Mouse (Mus musculus): ENCODE measurements around the gene Lrch3.
"Not testable (repeated sequence)": the region's sequence is repeated elsewhere in the genome, so short reads cannot be mapped to it uniquely, and the experiment has no call there.

The Lrch3 gene

DNA sequence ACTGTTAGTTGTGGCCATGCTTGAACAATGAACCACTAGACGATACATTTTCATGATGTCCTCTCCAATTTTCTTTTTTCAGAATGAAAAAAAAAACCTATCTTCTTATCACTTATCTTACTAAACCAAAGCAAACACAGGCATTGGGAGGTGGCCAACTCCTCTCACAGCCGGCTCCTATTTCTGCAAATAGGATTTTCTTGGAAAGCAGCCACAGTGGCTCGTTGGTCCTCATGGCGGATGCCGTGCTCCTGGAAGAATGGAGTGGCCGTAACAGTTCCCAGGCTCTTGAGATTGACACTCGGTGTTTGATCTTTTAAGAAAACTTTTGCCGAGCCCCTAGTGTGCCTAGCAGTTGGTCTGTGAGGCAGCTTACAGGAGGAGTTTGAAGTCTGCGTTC, 91.3 kb downstream of the Lrch3 start:
- DNase-seq = no peak

GRCm38 (mm10) chr16:33006888-33007287, 93.0 kb downstream of the Lrch3 start:
- no peak for DNase-seq

DNA sequence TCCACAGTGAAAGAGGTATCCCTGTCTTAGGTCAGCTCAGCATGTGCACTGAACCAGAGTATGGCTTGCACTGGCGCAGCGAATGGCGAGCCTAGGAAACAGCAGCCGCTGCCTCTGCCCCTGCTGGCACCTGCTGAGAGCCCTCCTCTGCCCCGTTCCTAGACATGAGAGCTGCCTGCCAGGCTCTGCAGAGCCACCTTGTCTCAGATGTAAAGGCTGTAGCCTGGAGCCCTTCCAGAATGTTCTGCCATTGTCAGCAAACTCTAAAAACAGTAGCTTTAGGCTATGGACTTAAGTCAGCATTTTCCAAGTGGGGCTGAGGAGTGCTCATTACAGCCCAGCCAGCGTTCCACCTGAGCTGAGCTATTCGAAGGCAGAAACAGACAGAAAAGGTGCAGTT, 93.5 kb downstream of the Lrch3 start:
- DNase-seq = no peak

DNA sequence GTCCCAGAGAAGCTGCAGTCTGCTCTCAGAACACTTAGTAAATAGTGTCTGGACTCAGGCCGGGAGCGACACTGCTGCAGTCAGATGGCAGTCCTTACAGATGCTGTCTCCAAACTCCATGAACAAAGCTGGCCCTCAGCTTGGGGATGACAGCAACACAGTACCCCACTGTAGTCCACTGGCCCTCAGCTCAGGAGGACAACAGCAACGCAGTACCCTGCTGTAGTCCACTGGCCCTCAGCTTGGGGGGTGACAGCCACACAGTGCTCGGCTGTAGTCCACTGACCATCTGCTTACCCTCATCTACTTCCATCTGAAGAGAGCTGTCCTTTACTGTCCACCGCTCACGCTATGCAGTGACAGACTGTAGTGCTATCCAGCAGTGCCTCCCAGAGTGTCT, 96.3 kb downstream of the Lrch3 start:
- DNase-seq = no peak

DNA sequence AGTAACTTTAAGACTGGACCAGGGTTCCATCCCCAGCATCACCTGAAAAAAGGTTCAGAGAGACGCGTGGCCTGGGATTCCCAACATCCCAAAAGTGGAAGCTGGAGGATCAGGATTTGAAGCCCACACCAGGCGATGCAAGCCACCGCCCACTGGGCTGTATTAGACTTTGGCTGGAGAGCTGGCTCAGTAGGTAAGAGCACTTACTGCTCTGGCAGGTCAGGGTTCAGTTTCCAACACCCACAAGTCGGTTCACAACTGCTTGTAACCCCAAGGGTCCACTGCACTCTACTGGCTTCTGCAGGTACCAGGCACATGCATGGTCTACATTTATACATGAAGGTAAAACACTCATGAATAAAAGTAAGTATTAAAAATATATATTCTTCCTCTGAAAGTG, 99.9 kb downstream of the Lrch3 start:
- no peak for DNase-seq

DNA sequence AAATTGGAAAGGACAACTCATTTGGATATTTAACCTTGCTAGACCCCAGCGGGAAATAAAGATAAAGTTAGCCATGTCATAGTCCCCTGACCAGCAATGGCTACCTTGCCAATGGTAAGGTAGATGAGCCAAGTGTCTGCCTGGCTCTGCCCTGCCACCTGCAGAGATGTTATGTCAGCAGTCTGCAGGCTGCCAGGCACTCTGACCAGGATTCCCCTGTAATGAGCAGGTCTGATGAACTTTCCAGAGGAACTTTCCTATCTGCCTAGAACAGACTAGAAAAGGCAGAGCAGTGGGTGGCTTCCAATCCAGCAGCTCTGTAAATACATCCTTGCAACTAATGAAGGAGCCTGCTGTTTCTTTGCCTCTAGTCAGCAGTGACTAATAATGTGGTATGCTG, 101.0 kb downstream of the Lrch3 start:
- DNase-seq = no peak

DNA sequence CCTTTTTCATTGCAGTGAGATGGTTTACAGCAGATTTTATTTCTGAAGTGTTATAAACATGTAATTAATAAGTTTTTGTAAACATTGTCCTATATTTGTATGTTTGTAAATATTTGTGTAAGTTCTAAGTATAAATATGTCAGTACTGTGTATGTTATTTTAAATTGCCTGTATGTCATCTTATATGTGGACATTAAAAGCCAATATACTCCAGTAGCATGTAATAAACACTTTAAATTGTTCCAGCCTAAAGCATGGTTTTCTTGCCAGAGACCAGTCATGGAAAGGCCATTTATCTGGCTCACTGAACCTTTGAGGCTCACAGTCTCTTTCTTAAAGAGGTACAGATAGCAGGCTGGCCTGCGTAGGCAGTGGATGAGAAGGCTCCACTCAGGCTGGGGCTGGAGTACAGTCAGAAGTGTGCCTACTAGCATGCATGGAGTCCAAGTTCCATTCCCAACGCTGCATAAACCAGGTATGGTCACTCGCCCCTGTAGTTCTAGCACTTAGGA, 101.6 kb downstream of the Lrch3 start:
- no peak for DNase-seq

DNA sequence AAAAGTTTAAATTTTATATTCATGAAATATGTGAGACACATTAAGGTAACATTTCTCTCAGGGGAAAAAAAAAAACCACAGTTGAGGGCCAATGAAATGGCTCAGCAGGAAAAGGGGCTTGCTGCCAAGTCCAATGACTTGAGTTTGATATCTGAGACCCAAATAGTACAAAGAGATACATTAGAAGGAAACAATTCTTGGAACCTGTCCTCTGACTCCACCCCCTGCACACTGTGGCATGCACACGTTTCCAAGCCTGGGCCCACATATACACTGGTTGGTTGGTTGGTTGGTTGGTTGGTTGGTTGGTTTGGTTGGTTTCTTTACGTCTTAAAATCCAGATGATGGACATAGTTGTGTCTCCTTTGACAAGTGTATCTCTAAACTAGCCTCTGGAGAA, 102.1 kb downstream of the Lrch3 start:
- no peak for DNase-seq

- DNase-seq = no peak
These were observed 103.9 kb downstream of the Lrch3 start for GRCm38 (mm10) chr16:33017677-33018349.

DNA sequence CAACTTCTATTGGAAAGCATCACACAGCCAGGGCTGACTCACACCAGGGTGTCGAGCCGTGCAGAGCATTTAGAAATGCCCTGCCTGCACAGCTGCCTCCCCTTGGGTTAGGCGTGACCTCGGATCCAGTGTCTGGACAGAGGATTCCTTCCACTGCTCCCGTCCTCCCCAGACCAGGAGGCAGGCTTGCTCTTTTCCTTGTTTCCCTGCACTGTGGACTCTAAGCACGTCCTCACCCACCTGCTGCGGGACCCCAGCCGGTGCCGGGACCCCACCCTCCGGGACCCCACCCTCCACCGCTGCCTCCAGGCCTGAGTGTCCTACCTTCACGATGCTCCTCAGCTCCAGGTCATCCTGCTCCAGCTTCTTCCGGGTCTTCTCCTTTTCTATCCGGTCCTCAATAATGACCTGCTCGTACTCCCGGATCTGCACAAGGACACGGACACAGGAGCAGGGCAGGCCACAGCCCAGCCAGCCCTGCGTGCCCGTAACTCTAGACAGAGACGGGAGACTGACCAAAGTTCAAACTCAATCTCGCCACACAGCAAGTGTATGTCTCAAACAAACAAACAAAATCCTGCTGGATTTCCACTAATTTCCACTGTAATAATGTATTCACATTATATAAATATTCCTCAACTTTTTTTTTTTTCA, 105.3 kb downstream of the Lrch3 start:
- DNase-seq = no peak

DNA sequence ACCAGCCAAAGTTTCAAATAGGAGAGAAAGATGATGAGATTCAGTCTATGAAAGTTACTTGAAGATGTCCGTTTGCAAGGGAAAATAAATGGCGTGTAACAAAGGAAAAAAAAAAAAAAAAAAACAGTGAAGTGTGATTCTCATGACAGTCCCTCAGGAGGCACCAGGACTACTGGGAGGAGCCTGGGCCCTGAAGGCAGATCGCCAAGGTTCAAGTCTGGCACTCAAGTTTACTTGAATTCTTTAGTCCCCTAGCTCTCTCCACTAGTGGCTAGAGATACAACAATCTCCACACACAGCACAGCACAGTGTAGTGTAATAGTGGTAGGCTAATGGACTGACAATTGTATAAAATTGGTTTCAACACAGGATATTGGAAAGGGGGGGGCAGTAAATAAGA, 107.5 kb downstream of the Lrch3 start:
- no peak for DNase-seq

DNA sequence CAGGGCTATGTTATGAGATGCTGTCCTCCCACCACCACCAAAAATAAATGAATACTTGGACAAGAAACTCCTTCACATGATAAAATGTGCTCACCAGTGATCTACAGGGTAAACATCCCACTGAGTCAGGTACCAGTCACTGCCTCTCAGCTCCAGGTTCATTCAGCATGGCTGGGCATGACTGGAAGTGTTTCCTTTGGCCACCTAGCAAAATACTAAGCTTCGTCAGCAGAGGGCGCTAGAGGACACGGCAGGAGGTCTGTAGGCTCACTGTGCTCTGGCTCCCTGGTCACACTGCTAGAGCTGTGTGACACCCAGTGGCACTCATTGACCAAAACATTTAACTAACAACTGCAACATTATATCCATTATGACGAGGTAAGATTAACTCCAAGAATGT, 109.8 kb downstream of the Lrch3 start:
- DNase-seq = peak; percentile 89

DNA sequence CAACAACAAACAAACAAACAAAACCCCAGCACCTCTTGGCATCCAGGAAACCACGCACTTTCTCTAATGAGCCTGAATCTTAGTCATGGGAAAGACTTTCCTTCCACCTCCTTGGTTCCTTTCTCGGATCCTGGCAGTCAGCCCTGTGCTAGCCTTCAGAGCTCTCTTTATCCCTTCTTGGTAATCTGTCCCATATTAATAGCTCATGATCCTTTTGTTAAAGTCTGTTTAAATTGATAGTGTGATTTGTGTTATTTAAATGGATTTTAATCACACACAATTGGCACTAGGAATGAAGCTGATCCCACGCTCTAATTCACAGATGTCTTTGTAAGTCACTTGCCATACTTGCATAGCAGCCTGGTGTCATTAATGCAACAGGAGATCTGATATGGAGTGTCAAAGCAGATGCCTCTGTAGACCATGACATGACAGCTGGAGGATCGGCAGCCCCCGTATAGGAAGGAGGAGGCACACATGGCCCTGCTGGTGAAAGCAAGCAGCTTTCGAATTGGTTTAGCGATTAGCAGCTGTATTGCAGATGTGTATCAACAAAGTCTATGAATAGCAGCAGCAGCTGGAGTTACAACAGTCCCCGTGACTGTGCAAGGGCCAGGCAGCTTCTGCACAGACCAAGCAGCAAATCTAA, 110.7 kb downstream of the Lrch3 start:
- no peak for DNase-seq

DNA sequence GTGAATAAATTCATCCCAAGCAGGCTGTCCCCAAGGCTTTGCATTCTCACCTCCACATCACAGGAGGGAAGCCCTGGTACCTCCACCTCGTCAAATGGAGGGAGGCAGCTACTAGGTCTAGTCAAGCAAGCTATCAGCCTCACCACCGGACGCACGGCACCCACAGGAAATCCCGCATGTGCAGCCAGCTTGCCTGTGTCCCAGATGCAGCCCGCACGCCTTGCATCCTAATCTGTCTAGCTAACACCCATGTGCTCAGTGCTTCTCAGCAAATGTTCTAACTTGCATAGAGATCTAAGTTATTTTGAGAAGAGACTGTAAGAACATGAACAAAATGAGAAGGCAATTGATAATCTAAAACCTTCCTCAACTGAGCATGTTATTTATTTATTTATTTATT, 112.5 kb downstream of the Lrch3 start:
- DNase-seq = no peak

- DNase-seq = no peak
These were observed 122.1 kb downstream of the Lrch3 start for GRCm38 (mm10) chr16:33036006-33036405.

GRCm38 (mm10) chr16:33042682-33043081, 128.8 kb downstream of the Lrch3 start:
- DNase-seq = no peak

DNA sequence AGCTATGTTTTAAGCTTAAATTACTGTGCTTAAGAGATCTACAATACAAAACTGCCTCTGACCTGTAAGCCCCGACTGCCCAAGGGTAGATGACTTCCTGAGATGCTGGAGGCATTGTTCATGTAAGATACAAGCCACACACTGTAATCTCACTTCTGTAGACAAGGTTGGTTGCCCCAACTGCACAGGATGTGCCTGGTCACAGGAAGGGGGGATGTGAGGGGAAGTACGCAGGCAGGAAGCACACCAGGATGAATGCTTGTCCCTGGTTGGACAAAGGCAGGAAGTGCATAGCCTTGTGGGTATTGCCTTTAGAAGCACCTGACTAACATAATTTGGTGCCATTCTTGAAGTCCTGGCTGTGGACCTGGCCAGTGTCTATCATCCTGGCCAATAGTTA, 129.4 kb downstream of the Lrch3 start:
- DNase-seq = peak; percentile 48 to 59

- no peak for DNase-seq
These were observed 134.1 kb downstream of the Lrch3 start for GRCm38 (mm10) chr16:33048004-33048403.

- no peak for DNase-seq
These were observed 134.8 kb downstream of the Lrch3 start for GRCm38 (mm10) chr16:33048686-33049085.

DNA sequence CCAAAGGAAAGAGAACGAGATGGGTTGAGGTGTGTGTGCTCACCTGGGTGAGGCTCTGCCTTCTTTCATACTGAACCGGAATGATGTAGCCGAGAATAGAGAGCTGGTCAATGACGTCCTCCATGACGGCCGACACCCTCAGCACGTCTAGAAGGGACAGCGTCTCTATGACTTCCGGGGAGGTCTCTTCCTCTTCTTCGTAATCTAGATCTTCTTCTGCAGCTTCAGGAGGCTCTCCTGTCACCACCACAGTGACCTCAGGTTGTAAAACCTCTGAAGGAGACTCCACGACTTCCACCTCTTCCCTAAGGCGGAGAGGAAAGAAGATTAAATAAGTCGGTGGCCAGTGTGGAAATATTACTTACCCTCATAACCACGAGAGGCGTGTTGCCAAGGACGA, 135.9 kb downstream of the Lrch3 start:
- DNase-seq = no peak

GRCm38 (mm10) chr16:33053141-33053540, 139.2 kb downstream of the Lrch3 start:
- DNase-seq = no peak

DNA sequence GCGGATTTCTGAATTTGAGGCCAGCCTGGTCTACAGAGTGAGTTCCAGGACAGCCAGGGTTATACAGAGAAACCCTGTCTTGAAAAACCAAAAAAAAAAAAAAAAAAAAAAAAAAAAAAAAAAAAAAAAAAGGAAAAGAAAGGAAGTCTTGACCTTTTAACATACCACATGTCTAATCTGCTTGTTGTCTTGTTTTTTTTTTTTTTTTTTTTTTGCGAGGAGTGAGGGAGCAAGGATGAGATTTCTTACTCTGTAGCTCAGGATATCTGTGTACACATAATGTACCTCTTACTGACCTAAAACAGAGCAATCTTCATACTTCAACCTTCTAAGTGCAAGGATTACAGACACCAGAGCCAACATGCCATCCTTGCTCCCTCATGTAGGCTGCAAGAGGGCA, 141.0 kb downstream of the Lrch3 start:
- not testable (repeated sequence) for DNase-seq

GRCm38 (mm10) chr16:33055655-33056054, 141.8 kb downstream of the Lrch3 start:
- no peak for DNase-seq

GRCm38 (mm10) chr16:33056095-33056785, 142.3 kb downstream of the Lrch3 start, which contains the start of the genes Iqcg and Rpl35a:
Gene Iqcg, minus strand, starts transcription at chr16:33056218.
Gene Rpl35a, plus strand, starts transcription at chr16:33056453.
- DNase-seq = peak; percentile 94 to 95
